Mouse (Mus musculus): ENCODE measurements around the gene Aplp1.

DNA sequence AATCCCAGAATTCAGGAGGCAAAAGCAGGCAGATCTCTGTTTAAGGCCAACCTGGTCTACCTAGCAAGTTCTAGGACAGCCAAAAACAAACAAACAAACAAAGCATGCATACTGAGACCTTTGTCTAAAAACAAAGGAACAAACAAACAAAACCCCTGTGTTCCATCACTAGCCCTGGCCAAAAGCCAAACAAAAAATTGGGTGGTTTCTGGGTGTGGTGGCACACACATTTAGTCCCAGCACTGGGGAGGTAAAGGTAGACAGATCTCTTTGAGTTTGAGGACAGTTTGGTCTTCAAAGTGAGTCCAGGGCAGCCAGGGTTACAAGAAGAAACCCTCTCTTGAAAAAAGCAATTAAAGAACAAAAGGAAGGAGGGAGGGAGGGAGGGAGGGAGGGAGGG, 16.0 kb downstream of the Aplp1 start:
- TF ChIP-seq POLR2A (IDR thresholded peaks at IDR 0.05; ENCODE audit: insufficient read depth, low read depth, low read length) = no peak
- no peak for TF ChIP-seq CTCF (IDR thresholded peaks at IDR 0.05)
- no peak for TF ChIP-seq EP300 (IDR thresholded peaks at IDR 0.05; ENCODE audit: insufficient read depth, low read depth, low read length)

Data from heart, adult 2 months (tissue).